Mouse (Mus musculus) hindbrain, embryonic 13.5 days (tissue): ENCODE measurements around the gene Uqcc3. TPM values are rescaled to one million over a fixed set of nuclear protein-coding genes. Genes with fewer than 3 reads are reported as not detected.
"Not testable (repeated sequence)": the region's sequence is repeated elsewhere in the genome, so short reads cannot be mapped to it uniquely, and the experiment has no call there.

Experiments
- ATAC-seq: fragments of 200-750 bp; cut with Nextera tagmentation; 2 replicates; pipeline ENCODE4 v1.8.0; 2017; ENCODE audit warnings: moderate TSS enrichment; ENCODE audit not compliant: low FRiP score
- H3K27ac ChIP-seq: fragments of 300-500 bp; sonication (generic); 2 replicates; pipeline ENCODE4 v1.5.1; 2015; ENCODE audit warnings: inconsistent platforms, mild to moderate bottlenecking, moderate library complexity
- H3K27me3 ChIP-seq: fragments of 300-500 bp; sonication (generic); 2 replicates; pipeline ENCODE4 v1.6.1; 2015; ENCODE audit warnings: mild to moderate bottlenecking, inconsistent platforms
- H3K36me3 ChIP-seq: fragments of 300-500 bp; sonication (generic); 2 replicates; pipeline ENCODE4 v1.6.1; 2015; ENCODE audit warnings: mild to moderate bottlenecking, inconsistent platforms
- H3K4me1 ChIP-seq: fragments of 300-500 bp; sonication (generic); replicated peaks from 2 replicates; pipeline ENCODE4 v1.6.1; 2015; ENCODE audit warnings: inconsistent platforms
- H3K4me2 ChIP-seq: fragments of 300-500 bp; sonication (generic); 2 replicates; pipeline ENCODE4 v1.6.1; 2015; ENCODE audit warnings: inconsistent platforms, mild to moderate bottlenecking, moderate library complexity
- H3K4me3 ChIP-seq: fragments of 300-500 bp; sonication (generic); 2 replicates; pipeline ENCODE4 v1.5.1; 2015; ENCODE audit warnings: mild to moderate bottlenecking, inconsistent platforms
- H3K9ac ChIP-seq: fragments of 300-500 bp; sonication (generic); 2 replicates; pipeline ENCODE4 v1.6.1; 2015; ENCODE audit warnings: mild to moderate bottlenecking, inconsistent platforms
- H3K9me3 ChIP-seq: fragments of 300-500 bp; sonication (generic); 2 replicates; pipeline ENCODE4 v1.6.1; 2016; ENCODE audit warnings: inconsistent platforms
- WGBS: fragments of 180-500 bp; shearing (Covaris S2); methylation state at CpG from one replicate; pipeline ENCODE4 v1.1.7; 2015; 5-methylcytosine and 5-hydroxymethylcytosine counted together
- polyA plus RNA-seq: library from polyadenylated mRNA; unstranded; fragments of >200 nt; fragmentation: Nextera tagmentation; extraction: Ambion mirVana; gene quantifications from 2 replicates; pipeline ENCODE4 v1.2.1, GENCODE M21; 2015

The Uqcc3 gene
- polyA plus RNA-seq, 1 experiment from 2014 or later = 72.3 TPM

DNA sequence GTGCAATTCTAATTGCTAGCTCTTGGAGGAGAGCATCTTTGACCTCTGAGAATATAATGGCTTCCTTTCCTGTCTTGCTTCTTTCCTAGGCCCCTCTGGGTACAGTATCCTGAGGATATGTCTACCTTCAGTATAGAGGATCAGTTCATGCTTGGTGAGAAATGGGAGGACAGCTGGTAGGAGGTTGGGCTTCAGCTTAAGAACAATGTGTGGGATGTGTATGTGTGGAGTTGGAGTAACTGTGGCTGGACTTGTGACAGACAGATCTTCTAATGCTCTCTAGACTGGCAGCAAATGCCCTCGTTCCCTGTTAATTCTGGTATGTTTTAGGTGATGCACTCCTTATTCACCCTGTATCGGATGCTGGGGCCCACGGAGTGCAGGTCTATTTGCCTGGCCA lies 33.5 kb upstream of the Uqcc3 start:
- Histone ChIP-seq H3K4me3 (no peak overlapping the region), H3K36me3 (peaks cover 80% of the 10 kb centered on the region), H3K9ac (no peak overlapping the region), H3K4me1 (no peaks in the 10 kb centered on the region), H3K4me2 (no peak overlapping the region), H3K9me3 (no peaks in the 10 kb centered on the region), H3K27me3 (no peaks in the 10 kb centered on the region), H3K27ac (no peak overlapping the region)
- no peak for ATAC-seq
- WGBS = 96% methylated on average over 3 of the region's 3 CpGs

DNA sequence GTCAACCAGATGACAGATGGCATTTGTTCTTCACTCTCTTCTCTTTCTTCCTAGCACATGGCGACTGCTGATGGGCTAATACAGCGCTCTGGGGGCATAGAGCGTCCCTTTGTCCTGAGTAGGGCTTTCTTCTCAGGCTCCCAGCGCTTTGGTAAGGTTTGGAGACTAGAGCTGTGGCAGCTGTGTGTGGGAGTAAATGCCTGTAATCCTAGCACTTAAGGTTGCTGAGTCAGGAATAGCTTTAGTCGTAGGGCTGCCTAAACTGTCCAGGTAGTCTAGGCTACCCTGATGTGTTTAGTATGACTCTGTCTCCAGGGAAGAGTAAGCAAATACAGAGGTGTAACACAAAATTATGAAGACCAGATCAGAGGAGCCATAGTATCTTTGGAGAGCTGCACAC lies 31.1 kb upstream of the Uqcc3 start:
- WGBS = 91% methylated on average over 5 of the region's 5 CpGs
- Histone ChIP-seq H3K4me3 (no peak overlapping the region), H3K4me1 (no peaks in the 10 kb centered on the region), H3K4me2 (no peak overlapping the region), H3K36me3 (peaks cover 100% of the 10 kb centered on the region), H3K9me3 (no peaks in the 10 kb centered on the region), H3K27me3 (no peaks in the 10 kb centered on the region), H3K9ac (no peak overlapping the region), H3K27ac (no peak overlapping the region)
- no peak for ATAC-seq

DNA sequence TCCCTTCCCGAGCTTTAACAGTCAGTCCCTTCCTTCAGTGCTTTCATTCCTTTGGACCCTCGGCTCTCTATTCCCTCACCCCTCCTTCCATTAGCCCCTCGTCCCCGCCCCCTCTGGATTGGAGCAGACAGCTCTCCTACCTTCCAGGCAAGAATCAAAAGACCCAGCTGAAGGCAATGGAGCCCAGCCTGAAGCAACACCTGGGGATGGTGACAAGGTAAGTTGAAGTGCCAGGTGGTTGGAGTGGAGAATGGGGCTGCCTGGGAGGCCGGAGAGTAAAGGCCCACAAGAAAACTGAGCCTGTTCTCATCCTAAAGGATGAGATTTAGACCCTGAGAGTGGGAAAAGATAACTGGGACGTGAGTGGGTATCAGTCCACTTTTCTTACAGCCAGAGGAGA lies 27.8 kb upstream of the Uqcc3 start:
- H3K36me3 ChIP-seq = peaks cover 97% of the 10 kb centered on the region
- no peak overlapping the region for H3K9ac ChIP-seq
- no peak for ATAC-seq
- no peak overlapping the region for H3K4me2 ChIP-seq
- H3K27ac ChIP-seq = no peak overlapping the region
- no peak overlapping the region for H3K4me3 ChIP-seq
- no peaks in the 10 kb centered on the region for H3K4me1 ChIP-seq
- H3K9me3 ChIP-seq = no peaks in the 10 kb centered on the region
- no peaks in the 10 kb centered on the region for H3K27me3 ChIP-seq
- WGBS = 90% methylated on average over 6 of the region's 6 CpGs

DNA sequence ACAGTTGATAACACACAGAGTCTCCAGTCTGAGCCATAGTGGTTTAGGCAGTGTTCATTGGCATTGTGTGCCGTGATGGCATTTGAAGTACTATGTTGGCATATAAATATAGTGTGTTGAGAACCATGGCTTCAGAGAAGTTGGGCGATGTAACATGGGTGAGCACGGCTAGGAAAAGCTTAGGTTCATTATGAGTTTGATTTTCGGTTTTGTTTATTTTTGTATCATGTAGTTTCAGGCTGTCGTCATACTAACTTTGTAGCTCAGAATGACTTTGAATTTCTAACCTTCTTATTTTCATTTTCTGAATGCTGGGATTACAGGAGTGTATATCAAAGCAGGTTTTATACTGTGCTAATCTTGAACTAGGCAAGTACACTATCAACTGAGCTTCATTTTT lies 22.7 kb upstream of the Uqcc3 start:
- no peak overlapping the region for H3K9ac ChIP-seq
- H3K4me2 ChIP-seq = no peak overlapping the region
- WGBS = 95% methylated on average over 5 of the region's 5 CpGs
- peaks cover 60% of the 10 kb centered on the region for H3K36me3 ChIP-seq
- H3K4me3 ChIP-seq = no peak overlapping the region
- no peak overlapping the region for H3K27ac ChIP-seq
- H3K27me3 ChIP-seq = no peaks in the 10 kb centered on the region
- H3K9me3 ChIP-seq = no peaks in the 10 kb centered on the region
- H3K4me1 ChIP-seq = peaks cover 18% of the 10 kb centered on the region
- no peak for ATAC-seq

DNA sequence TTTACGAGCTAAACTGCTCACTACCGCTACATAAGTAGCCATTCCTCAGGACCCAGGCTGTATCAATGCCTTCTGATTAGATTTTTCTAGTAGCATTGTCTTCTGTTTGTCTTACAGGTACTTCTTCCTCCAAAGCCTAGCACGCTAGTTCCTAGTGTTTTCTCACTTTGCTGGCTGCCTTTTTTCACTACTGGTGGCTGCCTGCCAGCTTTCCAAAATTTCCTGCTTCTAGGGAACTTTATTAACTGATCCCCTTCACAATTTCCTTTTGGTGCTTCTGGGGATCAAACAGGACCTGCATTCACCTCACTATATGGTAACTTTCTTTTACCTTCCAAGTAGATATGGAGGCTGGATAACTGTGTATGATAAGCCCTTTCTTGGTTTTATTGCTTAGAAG lies 18.4 kb upstream of the Uqcc3 start:
- 65% methylated on average over 3 of the region's 3 CpGs for WGBS
- Histone ChIP-seq H3K27ac (no peak overlapping the region), H3K9ac (peak overlapping the region; percentile 93), H3K4me3 (peak overlapping the region; percentile 94), H3K36me3 (peaks cover 44% of the 10 kb centered on the region), H3K27me3 (no peaks in the 10 kb centered on the region), H3K4me2 (peak overlapping the region; percentile 90), H3K4me1 (peaks cover 44% of the 10 kb centered on the region), H3K9me3 (no peaks in the 10 kb centered on the region)
- no peak for ATAC-seq

DNA sequence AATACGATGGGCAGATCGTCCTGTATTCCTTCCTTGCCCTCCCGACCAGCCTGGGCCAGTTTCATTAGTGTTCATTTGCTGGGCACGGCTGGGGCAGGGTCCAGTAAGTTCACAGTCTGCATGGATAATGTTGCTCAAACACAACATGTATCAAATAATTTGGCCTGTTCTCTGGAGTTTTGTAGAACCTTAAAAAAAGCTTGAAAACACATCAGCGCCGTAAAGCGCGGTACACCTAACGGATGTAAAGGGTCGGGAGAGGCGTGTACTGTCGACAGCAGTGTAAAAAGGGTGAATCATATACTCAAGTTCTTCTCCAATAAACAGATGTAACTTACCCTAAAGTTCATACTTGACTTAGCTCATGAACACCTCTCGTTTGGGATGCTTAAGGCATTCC lies 17.9 kb upstream of the Uqcc3 start:
- H3K27ac ChIP-seq = peak overlapping the region; percentile 90
- no peaks in the 10 kb centered on the region for H3K27me3 ChIP-seq
- peak overlapping the region; percentile 94 for H3K4me3 ChIP-seq
- peak overlapping the region; percentile 93 for H3K9ac ChIP-seq
- H3K9me3 ChIP-seq = no peaks in the 10 kb centered on the region
- peaks cover 49% of the 10 kb centered on the region for H3K4me1 ChIP-seq
- ATAC-seq = no peak
- peaks cover 40% of the 10 kb centered on the region for H3K36me3 ChIP-seq
- peak overlapping the region; percentile 90 for H3K4me2 ChIP-seq
- 15% methylated on average over 13 of the region's 13 CpGs for WGBS

DNA sequence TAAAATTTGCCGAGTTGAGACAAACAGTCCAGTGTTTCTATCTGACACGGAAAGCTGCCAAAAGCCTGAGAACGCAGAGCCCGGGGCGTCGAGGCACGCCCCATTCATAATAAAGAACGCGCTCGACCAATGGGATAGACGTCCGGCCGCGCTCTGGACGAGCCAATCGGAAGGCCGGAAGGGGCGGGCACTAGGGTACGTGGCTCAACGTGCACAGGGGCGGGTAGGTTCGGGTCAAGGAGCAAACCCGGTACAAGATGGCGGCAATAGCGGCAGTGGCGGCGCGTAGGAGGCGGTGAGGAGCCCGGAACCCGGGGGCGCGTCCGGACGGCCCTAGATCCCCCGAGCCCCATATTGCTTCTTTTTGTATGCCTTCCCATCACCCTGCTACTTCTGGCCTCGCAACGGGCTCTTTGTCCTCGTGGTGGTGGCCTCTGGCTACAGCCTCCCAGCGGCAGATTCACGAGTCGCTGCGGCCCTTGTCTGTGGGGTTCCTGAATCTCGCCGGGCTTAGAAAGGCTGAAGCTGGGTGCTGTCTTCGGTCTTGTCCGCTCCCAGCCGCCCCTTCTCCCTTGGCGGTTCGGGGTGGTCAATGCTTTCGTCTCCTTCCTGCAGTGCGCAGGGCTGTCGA lies 17.3 kb upstream of the Uqcc3 start, which contains the start of gene Ganab:
Gene Ganab (plus strand): TSS at position 207 of the 631 bp plus-strand sequence.
- Histone ChIP-seq H3K27me3 (no peaks in the 10 kb centered on the region), H3K27ac (peak within 1 kb of the TSS; percentile 90), H3K36me3 (peaks cover 34% of the 10 kb centered on the region), H3K9me3 (no peaks in the 10 kb centered on the region), H3K4me2 (peak within 1 kb of the TSS; percentile 90), H3K9ac (peak within 1 kb of the TSS; percentile 93), H3K4me3 (peak within 1 kb of the TSS; percentile 94), H3K4me1 (peaks cover 54% of the 10 kb centered on the region)
- under 1% methylated on average over 53 of the region's 53 CpGs for WGBS
- ATAC-seq = peak; percentile 98

DNA sequence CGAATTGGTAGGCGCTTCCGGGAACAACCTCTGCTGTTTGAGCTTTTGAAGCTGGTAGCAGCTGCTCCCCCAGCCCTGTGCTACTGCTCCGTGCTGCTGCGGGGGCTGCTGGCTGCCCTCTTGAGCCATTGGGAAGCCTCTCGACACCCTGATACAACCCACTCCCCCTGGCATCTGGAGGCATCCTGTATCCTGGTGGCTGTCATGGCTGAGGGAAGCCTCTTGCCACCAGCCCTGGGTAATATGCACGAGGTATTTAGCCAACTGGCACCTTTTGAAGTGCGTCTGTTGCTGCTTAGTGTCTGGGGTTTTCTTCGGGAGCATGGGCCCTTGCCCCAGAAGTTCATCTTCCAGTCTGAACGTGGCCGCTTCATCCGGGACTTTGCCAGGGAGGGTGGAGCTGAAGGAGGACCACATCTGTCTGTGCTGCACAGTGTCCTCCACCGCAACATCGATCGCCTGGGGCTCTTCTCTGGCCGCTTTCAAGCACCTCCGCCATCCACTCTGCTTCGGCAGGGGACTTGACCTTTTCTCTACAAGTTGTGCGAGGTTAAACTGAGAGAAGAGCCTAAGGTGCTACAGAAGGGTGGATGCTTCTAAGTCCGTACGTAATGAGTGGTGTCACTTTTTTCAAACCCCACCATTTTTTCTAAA lies 16.6 kb upstream of the Uqcc3 start:
- not testable (repeated sequence) for H3K9me3 ChIP-seq, H3K27me3 ChIP-seq
- Histone ChIP-seq H3K4me1 (peaks cover 56% of the 10 kb centered on the region), H3K27ac (peak overlapping the region; percentile 85), H3K4me2 (peak overlapping the region; percentile 90), H3K36me3 (peaks cover 29% of the 10 kb centered on the region), H3K9ac (peak overlapping the region; percentile 77), H3K4me3 (peak overlapping the region; percentile 94)
- peak; percentile 72 for ATAC-seq
- 22% methylated on average over 21 of the region's 21 CpGs for WGBS

DNA sequence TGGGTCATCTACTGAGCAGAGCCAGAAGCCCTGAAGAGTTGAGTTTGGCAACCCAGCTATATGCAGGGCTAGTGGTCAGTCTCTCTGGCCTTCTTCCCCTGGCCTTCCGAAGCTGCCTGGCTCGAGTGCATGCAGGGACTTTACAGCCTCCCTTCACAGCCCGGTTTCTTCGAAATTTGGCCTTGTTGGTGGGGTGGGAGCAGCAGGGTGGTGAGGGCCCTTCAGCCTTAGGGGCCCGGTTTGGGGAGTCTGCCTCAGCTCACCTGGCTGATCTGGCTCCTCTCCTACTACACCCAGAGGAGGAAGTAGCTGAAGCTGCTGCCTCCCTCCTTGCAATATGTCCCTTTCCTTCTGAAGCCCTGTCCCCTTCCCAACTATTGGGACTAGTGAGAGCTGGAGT lies 15.5 kb upstream of the Uqcc3 start:
- Histone ChIP-seq H3K9ac (peak overlapping the region; percentile 77; the same call in 1 of the 2 replicates), H3K36me3 (peaks cover 24% of the 10 kb centered on the region), H3K4me1 (peaks cover 54% of the 10 kb centered on the region)
- WGBS = 93% methylated on average over 5 of the region's 5 CpGs
- not testable (repeated sequence) for H3K9me3 ChIP-seq, ATAC-seq, H3K27me3 ChIP-seq, H3K27ac ChIP-seq, H3K4me3 ChIP-seq, H3K4me2 ChIP-seq

DNA sequence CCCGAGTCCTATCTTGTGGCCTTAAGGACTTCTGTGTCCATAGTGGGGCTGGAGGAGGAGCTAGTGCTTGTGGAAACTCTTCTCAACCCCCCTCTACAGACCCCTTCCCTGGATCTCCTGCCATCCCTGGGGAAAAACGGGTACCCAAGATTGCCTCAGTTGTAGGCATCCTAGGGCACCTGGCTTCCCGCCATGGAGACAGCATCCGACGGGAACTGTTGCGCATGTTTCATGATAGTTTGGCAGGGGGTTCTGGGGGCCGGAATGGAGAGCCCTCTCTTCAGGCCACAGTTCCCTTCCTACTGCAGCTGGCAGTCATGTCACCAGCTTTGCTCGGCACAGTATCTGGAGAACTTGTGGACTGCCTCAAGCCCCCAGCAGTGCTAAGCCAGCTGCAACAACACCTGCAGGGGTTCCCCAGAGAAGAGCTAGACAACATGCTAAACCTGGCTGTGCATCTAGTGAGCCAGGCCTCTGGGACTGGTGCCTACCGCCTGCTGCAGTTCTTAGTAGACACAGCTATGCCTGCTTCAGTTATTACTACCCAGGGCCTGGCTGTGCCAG lies 14.8 kb upstream of the Uqcc3 start:
- 95% methylated on average over 9 of the region's 9 CpGs for WGBS
- H3K9ac ChIP-seq = 0 out of 2 replicates have a peak overlapping the region, but pooled peaks have one; percentile 77

DNA sequence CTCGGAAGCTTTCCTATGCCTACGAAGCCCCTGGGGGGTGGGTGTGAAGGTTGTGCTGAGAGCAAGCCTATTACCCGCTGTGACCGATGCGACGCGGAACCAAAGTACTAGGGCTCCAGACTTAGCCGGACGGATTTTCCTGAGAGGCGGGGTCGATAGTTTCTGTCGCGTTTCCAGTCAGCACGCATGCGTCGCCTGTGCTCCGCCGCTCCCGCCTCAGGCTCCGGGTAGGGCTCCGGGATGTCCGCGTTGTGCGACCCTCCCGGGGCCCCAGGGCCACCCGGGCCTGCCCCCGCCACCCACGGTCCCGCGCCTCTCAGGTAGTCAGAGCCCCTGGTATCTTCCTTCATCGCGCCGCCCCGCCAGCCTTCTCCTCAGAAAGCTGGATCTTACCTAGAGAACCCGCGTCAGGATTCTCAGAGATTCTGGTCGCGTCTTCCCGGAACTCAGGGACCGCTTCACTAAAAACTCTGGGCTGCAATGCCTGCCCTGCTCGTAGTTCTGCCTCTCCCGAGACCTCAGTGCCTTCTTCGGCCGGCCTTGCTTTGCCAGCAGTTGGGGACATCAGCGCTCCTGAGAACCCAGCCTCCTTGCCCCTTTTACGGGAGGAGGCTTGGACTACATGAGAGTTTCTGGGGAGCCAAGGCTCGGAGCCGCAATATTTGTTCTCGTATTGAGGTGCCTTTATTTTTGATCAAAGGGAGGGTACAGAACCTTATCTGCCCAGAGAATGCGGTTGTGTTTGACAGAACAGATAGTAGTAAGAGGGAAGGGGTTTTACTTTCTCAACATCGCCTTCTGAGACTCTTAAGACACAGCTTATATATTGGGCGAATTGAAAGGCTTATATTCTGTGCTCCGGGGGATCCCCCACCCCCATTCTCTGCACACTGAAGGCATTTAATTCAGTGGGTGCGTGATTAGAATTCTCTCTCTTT lies 12.4 kb upstream of the Uqcc3 start, which contains the start of gene Ints5:
Gene Ints5 (plus strand): TSS at position 177 of the 938 bp plus-strand sequence.
- peak within 1 kb of the TSS; percentile 91 for H3K9ac ChIP-seq
- 2% methylated on average over 54 of the region's 54 CpGs for WGBS
- H3K27ac ChIP-seq = peak within 1 kb of the TSS; percentile 89
- peaks cover 31% of the 10 kb centered on the region for H3K36me3 ChIP-seq
- H3K4me2 ChIP-seq = peak within 1 kb of the TSS; percentile 96
- ATAC-seq = peak; percentile 34
- H3K4me3 ChIP-seq = peak within 1 kb of the TSS; percentile 79
- no peaks in the 10 kb centered on the region for H3K9me3 ChIP-seq
- H3K4me1 ChIP-seq = peaks cover 48% of the 10 kb centered on the region
- no peaks in the 10 kb centered on the region for H3K27me3 ChIP-seq

More for the DNA sequence above, 14.8 kb upstream of the Uqcc3 start:
- no peak overlapping the region for H3K4me2 ChIP-seq
- no peak overlapping the region for H3K4me3 ChIP-seq
- H3K9me3 ChIP-seq = no peaks in the 10 kb centered on the region
- peaks cover 53% of the 10 kb centered on the region for H3K4me1 ChIP-seq
- no peak overlapping the region for H3K27ac ChIP-seq
- no peaks in the 10 kb centered on the region for H3K27me3 ChIP-seq
- peaks cover 31% of the 10 kb centered on the region for H3K36me3 ChIP-seq
- no peak for ATAC-seq
